Mouse (Mus musculus): ENCODE results near the gene Ddost.
A peak's percentile ranks its signal among the peaks of the same experiment; 100 is the strongest.
"Not testable (repeated sequence)": the region's sequence is repeated elsewhere in the genome, so short reads cannot be mapped to it uniquely, and the experiment has no call there.

The Ddost gene

GRCm38 (mm10) chr4:138311595-138311994 is 7.1 kb downstream of the Ddost start:
- DNase-seq (ENCODE audit: low spot score in 2 of 2) = no peak

DNA sequence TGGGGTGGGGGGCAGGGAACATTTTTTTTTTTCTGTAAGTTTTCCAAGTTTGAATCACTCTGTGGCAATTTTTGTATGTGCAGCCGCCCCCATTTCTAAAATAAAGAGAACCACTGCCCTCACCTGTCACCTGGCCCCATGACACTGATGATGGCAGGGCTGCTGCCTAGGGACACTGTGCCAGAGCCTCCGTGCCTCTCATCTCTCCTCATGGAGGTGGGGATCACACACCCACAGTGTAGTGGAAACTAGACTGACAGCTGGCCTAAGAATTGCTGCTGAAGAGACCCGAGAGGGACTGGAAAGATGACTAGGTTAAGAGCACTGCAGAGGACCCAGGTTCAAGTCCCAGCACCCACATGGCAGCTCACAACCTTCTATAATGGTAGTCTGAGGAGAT is 7.6 kb downstream of the Ddost start:
- no peak for DNase-seq (ENCODE audit: low spot score in 2 of 2)

DNA sequence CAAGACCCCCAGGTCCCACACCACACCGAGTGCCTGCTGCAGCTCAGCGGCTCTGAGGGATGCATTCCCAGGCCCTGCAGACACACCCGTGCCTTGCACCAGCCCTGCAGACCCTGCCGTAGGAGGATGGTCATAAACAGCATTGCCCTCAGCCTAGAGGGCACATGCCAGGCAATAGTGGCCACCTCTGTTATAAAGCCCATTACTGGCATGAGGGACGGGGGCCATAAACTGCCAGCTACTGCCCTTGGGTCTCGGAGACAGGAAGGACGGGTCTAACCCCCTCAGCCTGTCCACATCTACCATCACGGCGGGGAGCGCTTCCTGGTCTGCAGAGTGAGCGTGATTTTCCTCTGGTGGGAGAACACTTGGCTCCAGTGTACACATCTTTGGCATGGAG is 8.5 kb downstream of the Ddost start:
- no peak for DNase-seq (ENCODE audit: low spot score in 2 of 2)

- no peak for DNase-seq (ENCODE audit: low spot score in 2 of 2)
Measured at GRCm38 (mm10) chr4:138313795-138314194, 9.3 kb downstream of the Ddost start.

DNA sequence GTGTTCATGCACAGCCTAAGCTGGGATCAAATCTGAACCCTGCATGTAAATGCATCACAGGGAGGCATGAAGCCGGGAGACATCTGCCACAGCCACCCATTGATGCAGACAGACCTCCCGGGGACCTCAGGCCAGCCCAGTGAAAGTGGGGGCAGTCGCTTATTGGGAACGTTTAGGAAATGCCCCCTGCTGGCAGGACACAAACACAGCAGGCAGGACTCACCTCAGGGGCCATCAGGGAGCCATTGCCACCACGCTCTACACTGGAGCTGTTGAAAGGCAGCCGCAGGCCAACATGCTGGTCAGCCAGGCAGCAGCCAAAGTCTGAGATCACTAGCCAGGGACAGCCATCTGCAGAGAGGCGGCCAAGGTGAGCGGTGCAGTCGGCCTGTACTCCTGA is 11.3 kb downstream of the Ddost start:
- no peak for DNase-seq (ENCODE audit: low spot score in 2 of 2)

DNA sequence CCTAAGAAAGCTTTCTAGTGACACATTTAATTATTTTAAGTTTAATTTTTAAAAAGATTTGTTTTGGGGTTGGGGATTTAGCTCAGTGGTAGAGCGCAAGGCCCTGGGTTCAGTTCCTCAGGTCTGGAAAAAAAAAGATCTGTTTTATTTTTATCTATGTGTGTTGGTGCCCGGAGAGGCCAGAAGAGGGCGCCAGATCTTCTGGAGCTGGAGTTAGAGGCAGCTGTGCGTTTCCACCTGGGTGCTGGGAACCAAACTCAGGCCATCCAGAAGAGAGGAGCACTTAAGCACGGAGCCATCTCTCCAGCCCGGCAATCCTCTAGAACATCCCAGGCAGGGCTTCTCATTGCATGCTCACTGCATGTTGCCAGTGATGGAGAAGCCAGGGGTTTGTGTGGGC is 11.8 kb downstream of the Ddost start:
- DNase-seq (ENCODE audit: low spot score in 2 of 2) = no peak

- peak in 1 of 2 experiments; percentile 56 for DNase-seq (ENCODE audit: low spot score in 2 of 2)
Measured at GRCm38 (mm10) chr4:138318509-138319266, 14.2 kb downstream of the Ddost start.

- peak; percentile 66 to 83 for DNase-seq (ENCODE audit: low spot score in 2 of 2)
Measured at GRCm38 (mm10) chr4:138319508-138319907, 15.0 kb downstream of the Ddost start.

GRCm38 (mm10) chr4:138320711-138321110 is 16.2 kb downstream of the Ddost start:
- DNase-seq (ENCODE audit: low spot score in 2 of 2) = no peak

- no peak for DNase-seq (ENCODE audit: low spot score in 2 of 2)
Measured at GRCm38 (mm10) chr4:138321488-138321887, 17.0 kb downstream of the Ddost start.

- DNase-seq (ENCODE audit: low spot score in 2 of 2) = no peak
Measured at GRCm38 (mm10) chr4:138322692-138323091, 18.2 kb downstream of the Ddost start.

DNA sequence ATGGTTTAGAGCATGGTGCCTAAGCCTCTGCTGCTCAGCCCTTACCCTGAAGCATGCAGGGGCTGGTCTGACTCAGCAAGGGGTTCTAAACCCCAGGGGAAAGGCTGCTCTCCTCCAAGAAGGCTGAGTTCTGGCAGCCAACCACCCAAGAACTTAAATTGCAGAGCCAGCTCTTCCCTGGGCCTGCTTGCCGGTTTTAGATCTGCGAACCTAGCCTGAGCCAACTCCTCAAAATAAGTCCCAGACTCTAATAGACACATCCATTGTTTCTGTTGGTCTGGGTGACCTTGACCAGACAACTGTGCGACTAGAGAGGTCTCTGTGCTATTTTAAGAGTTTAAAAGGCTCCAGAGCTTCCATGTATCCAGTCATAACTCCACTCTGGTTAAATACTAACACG is 19.2 kb downstream of the Ddost start:
- DNase-seq (ENCODE audit: low spot score in 2 of 2) = no peak

- DNase-seq (ENCODE audit: low spot score in 2 of 2) = no peak
Measured at GRCm38 (mm10) chr4:138324451-138324850, 19.9 kb downstream of the Ddost start.

DNA sequence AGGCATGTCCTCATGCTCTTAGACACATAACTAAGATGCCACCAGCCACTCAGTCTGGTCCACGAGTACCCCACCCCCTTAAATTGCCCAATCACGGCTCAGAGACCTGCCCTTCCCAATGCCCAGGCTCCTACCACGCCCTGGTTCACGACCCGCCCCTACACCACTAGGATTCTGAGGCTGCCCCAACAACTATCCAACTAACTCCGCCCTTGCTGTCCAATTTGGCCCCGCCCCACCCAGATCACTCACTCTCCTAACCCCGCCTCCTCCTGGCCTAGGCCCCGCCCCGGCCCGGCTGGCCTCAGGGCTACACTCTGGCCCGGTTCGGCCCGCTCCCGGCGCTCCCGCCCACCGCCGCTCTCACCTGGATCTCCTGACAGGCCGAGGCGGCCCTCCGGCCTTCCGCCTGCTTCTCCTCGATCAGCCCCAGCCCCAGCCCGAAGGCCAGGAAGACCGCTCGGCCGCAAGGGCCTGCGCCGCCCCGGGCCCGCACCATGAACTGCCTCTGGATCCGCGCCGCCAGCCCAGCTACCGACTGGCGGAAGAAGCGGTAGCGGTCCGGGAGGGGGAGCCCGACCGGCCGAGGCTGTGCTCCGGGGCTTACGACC is 21.0 kb downstream of the Ddost start:
- DNase-seq (ENCODE audit: low spot score in 2 of 2) = peak; percentile 88 to 89

GRCm38 (mm10) chr4:138326077-138326695 is 21.7 kb downstream of the Ddost start, which contains the start of gene Pink1:
Pink1 (minus strand) TSS chr4:138326307.
- DNase-seq (ENCODE audit: low spot score in 2 of 2) = peak; percentile 85 to 88

- not testable (repeated sequence) for DNase-seq (ENCODE audit: low spot score in 2 of 2)
Measured at GRCm38 (mm10) chr4:138327155-138327554, 22.6 kb downstream of the Ddost start.

GRCm38 (mm10) chr4:138327891-138328470 is 23.5 kb downstream of the Ddost start:
- no peak for DNase-seq (ENCODE audit: low spot score in 2 of 2)

DNA sequence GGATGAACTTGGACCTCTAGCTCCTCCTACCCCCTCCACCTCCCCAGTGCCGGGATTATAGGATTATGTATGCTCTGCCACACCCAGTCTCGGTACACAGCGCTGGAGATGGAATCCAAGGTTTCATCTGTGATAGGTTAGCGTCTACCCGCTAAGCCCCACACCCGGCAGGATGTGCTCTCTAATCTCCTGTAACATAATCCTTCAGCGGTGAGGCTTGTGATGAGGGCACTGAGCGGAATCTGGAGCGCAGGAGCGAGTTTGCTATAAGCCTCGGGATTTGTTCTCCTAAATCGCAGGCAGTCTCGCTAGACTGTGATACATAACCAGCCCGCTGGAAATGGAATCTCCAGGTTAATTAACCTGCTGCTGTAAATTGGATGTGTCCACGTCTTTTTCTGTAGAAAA is 25.7 kb downstream of the Ddost start:
- DNase-seq (ENCODE audit: low spot score in 2 of 2) = no peak

DNA sequence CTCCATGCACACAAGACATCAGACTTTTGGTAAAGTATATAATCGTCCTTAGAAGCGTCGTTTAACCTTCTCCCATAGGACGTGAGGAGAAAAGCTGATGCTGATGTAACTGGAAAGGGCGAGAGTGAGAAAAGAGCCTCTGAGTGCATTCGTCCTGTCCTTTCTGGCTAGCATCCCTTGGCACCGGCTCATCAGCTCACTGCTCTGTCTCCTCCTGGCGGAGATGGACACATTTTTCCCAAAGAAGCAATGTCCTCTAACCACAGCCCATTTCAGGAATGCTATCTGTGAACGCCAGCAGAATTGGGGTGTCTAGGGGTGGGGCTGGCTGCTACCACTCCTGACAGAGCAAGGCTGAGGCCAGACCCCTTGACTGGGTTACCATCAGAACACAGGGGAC is 27.1 kb downstream of the Ddost start:
- no peak for DNase-seq (ENCODE audit: low spot score in 2 of 2)

DNA sequence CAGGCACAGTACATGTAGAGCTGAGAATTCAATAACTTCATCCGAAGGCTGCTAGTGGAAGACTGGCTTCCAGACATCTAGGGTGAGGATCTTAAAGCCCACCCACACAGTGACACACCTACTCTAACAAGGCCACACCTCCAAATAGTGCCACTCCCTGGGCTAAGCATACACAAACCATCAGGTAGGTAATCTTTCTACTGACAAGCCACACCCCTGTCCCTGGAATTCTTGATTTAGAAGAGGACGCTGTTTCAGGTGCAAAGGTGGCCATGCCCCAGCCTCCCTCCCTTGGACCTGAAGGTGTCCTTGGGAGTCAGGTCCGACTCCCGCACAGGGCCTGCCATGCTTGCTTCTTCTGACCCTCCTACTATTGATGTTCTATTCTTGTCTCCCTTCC is 28.6 kb downstream of the Ddost start:
- no peak for DNase-seq (ENCODE audit: low spot score in 2 of 2)

GRCm38 (mm10) chr4:138335036-138335435 is 30.5 kb downstream of the Ddost start:
- DNase-seq (ENCODE audit: low spot score in 2 of 2) = no peak

- DNase-seq (ENCODE audit: low spot score in 2 of 2) = no peak
Measured at GRCm38 (mm10) chr4:138335648-138336047, 31.1 kb downstream of the Ddost start.

DNA sequence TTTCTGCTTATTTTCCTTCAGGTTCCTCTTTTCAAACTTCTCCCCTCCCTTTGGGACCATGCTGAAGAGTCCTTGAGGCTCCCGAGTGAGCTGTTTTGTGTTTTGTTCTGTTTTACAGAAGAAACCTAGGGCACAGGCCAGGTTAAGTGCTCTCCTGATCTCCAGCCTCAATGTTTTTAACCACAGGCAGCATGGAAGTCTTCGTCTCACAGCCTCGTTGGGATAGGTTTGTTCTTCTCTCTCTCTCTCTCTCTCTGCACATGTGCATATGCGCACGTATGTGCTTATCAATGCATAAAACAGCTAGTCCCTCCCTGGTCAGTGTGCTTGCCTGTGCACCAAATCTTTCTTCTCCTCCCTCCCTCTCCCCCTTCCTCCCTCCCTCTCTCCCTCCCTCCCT is 32.3 kb downstream of the Ddost start:
- DNase-seq (ENCODE audit: low spot score in 2 of 2) = no peak
